Mouse (Mus musculus) spleen, adult 18-20 months (tissue): Measurements from ENCODE around the gene Dennd4b.
"Not testable (repeated sequence)": the region's sequence is repeated elsewhere in the genome, so short reads cannot be mapped to it uniquely, and the experiment has no call there.

ENCODE experiments used
- DNase-seq, 2 experiments: peaks; one replicate each; pipeline ENCODE4 v3.0.0; 2022; ENCODE audit warnings: mixed read lengths in 2 of 2

Gene Dennd4b

GRCm38 (mm10) chr3:90280708-90281107 lies 15.7 kb downstream of the Dennd4b start:
- no peak for DNase-seq

- no peak for DNase-seq
Measured at GRCm38 (mm10) chr3:90284150-90284549, 19.2 kb downstream of the Dennd4b start.

GRCm38 (mm10) chr3:90289403-90289802 lies 24.4 kb downstream of the Dennd4b start:
- not testable (repeated sequence) for DNase-seq

GRCm38 (mm10) chr3:90290602-90291001 lies 25.6 kb downstream of the Dennd4b start:
- DNase-seq, result no peak

- DNase-seq, result no peak
Measured at GRCm38 (mm10) chr3:90291982-90292344, 27.0 kb downstream of the Dennd4b start.

- DNase-seq, result peak; percentile 91 to 95
Measured at GRCm38 (mm10) chr3:90292345-90293275, 27.6 kb downstream of the Dennd4b start, which contains the start of gene Gatad2b. TSS of gene Gatad2b (plus strand) at chr3:90293178.

- peak; percentile 52 to 62 for DNase-seq
Measured at GRCm38 (mm10) chr3:90293352-90294063, 28.5 kb downstream of the Dennd4b start.

- no peak for DNase-seq
Measured at GRCm38 (mm10) chr3:90294064-90294440, 29.1 kb downstream of the Dennd4b start.

GRCm38 (mm10) chr3:90294651-90295050 lies 29.7 kb downstream of the Dennd4b start:
- no peak for DNase-seq

GRCm38 (mm10) chr3:90305801-90306200 lies 40.8 kb downstream of the Dennd4b start:
- no peak for DNase-seq

GRCm38 (mm10) chr3:90309589-90309988 lies 44.6 kb downstream of the Dennd4b start:
- no peak for DNase-seq

- DNase-seq, result no peak
Measured at GRCm38 (mm10) chr3:90313367-90313766, 48.4 kb downstream of the Dennd4b start.

GRCm38 (mm10) chr3:90314241-90314640 lies 49.3 kb downstream of the Dennd4b start:
- DNase-seq, result no peak

GRCm38 (mm10) chr3:90322289-90322688 lies 57.3 kb downstream of the Dennd4b start:
- DNase-seq, result no peak

GRCm38 (mm10) chr3:90323119-90323518 lies 58.1 kb downstream of the Dennd4b start:
- DNase-seq, result peak; percentile 12 to 41
